Mouse (Mus musculus): ENCODE data around the gene Gcdh. TPM values are rescaled to one million over a fixed set of nuclear protein-coding genes. Genes with fewer than 3 reads are reported as not detected.
A peak's percentile ranks its signal among the peaks of the same experiment; 100 is the strongest.

Gcdh gene
- total RNA-seq, 2 experiments from 2014 or later = 71.3 to 77.2 TPM

- intact Hi-C loops (cut with DNase I) = no loop called here
- DNase-seq = no peak
These were observed 16.3 kb downstream of the Gcdh start for GRCm38 (mm10) chr8:84877297-84878035.

- DNase-seq = no peak
- intact Hi-C loops (cut with DNase I) = no loop called here
These were observed 19.4 kb downstream of the Gcdh start for GRCm38 (mm10) chr8:84874339-84874738.

GRCm38 (mm10) chr8:84873016-84873415 lies 20.7 kb downstream of the Gcdh start:
- intact Hi-C loops (cut with DNase I) = no loop called here
- DNase-seq = no peak

- intact Hi-C loops (cut with DNase I) = no loop called here
- DNase-seq = peak; percentile 14
These were observed 21.3 kb downstream of the Gcdh start for GRCm38 (mm10) chr8:84872309-84872965.

GRCm38 (mm10) chr8:84871376-84872308 lies 22.1 kb downstream of the Gcdh start, which contains the start of gene Syce2:
TSS of gene Syce2 (plus strand) at chr8:84872111.
- DNase-seq = peak; percentile 72 to 80
- intact Hi-C loops (cut with DNase I) = no loop called here

- DNase-seq = peak; percentile 94
- intact Hi-C loops (cut with DNase I) = loop anchor here (5.0 kb wide), 1 partner anchor 1765 kb away; the partner anchor contains the start of gene Lonp2
These were observed 36.8 kb downstream of the Gcdh start, which contains the start of gene Farsa for GRCm38 (mm10) chr8:84856864-84857441. TSS of gene Farsa (plus strand) at chr8:84856989.

GRCm38 (mm10) chr8:84856434-84856833 lies 37.3 kb downstream of the Gcdh start:
- DNase-seq = no peak
- intact Hi-C loops (cut with DNase I) = loop anchor here (5.0 kb wide), 1 partner anchor 1766 kb away; the partner anchor contains the start of gene Lonp2

- DNase-seq = no peak
- intact Hi-C loops (cut with DNase I) = loop anchor here (5.0 kb wide), 1 partner anchor 54 kb away; the partner anchor contains the start of gene Klf1
These were observed 45.9 kb downstream of the Gcdh start for GRCm38 (mm10) chr8:84847684-84848435.

- intact Hi-C loops (cut with DNase I) = loop anchor here (5.0 kb wide), 1 partner anchor 55 kb away; the partner anchor contains the start of gene Klf1
- peak; percentile 98 for DNase-seq
These were observed 46.8 kb downstream of the Gcdh start, which contains the start of gene Calr for GRCm38 (mm10) chr8:84846722-84847572. TSS of gene Calr (minus strand) at chr8:84846934.

- peak in 1 of 2 experiments; percentile 38 for DNase-seq
- intact Hi-C loops (cut with DNase I) = loop anchor here (5.0 kb wide), 1 partner anchor 56 kb away; the partner anchor contains the start of gene Klf1
These were observed 47.5 kb downstream of the Gcdh start for GRCm38 (mm10) chr8:84846094-84846721.

GRCm38 (mm10) chr8:84845355-84846093 lies 48.2 kb downstream of the Gcdh start:
- intact Hi-C loops (cut with DNase I) = loop anchor here (5.0 kb wide), 1 partner anchor 57 kb away; the partner anchor contains the start of gene Klf1

GRCm38 (mm10) chr8:84844397-84845070 lies 49.2 kb downstream of the Gcdh start:
- intact Hi-C loops (cut with DNase I) = loop anchor here (5.0 kb wide), 1 partner anchor 58 kb away; the partner anchor contains the start of gene Klf1
- DNase-seq = no peak

More at GRCm38 (mm10) chr8:84845355-84846093, 48.2 kb downstream of the Gcdh start:
- DNase-seq = peak in 1 of 2 experiments; percentile 46

- no peak for DNase-seq
- intact Hi-C loops (cut with DNase I) = no loop called here
These were observed 52.2 kb downstream of the Gcdh start for GRCm38 (mm10) chr8:84841514-84841913.

- peak; percentile 88 to 91 for DNase-seq
- intact Hi-C loops (cut with DNase I) = no loop called here
These were observed 53.3 kb downstream of the Gcdh start, which contains the start of gene Rad23a for GRCm38 (mm10) chr8:84840248-84840999. TSS of gene Rad23a (minus strand) at chr8:84840665.

- DNase-seq = no peak
- intact Hi-C loops (cut with DNase I) = no loop called here
These were observed 53.9 kb downstream of the Gcdh start for GRCm38 (mm10) chr8:84839875-84840247.

GRCm38 (mm10) chr8:84839411-84839810 lies 54.3 kb downstream of the Gcdh start:
- intact Hi-C loops (cut with DNase I) = no loop called here
- no peak for DNase-seq

Measured in heart, postnatal 36 days (tissue).